Mouse (Mus musculus): ENCODE measurements at regions not wholly inside any gene's neighbourhood (a gene's known extent, or its start where the extent isn't known, plus 50 kb on each side); places are given as distances from the start of the nearest gene placed in this dataset.

- TF ChIP-seq POLR2A (IDR thresholded peaks at IDR 0.05; ENCODE audit: extremely low read depth, insufficient read depth, low read length) (no peak), CTCF (IDR thresholded peaks at IDR 0.05; ENCODE audit: low read depth, low read length) (peak; percentile 39; the same call in 1 of the 2 replicates)
Measured at GRCm38 (mm10) chr3:20520738-20521137, 153.8 kb upstream of the Agtr1b start.
